Mouse (Mus musculus) small intestine, adult 2 months (tissue): ENCODE data around the gene Sytl3.

ENCODE experiments used
- CTCF ChIP-seq: fragments of 200-500 bp; IDR thresholded peaks from 2 replicates; pipeline ENCODE4 v1.5.1; 2012; ENCODE audit warnings: low read depth, mild to moderate bottlenecking, control low read depth, inconsistent platforms, low read length, moderate library complexity, mixed read lengths; ENCODE audit not compliant: insufficient replicate concordance, insufficient read length; ENCODE audit errors: extremely low read depth
- POLR2A ChIP-seq: fragments of 200-500 bp; IDR thresholded peaks from 2 replicates; pipeline ENCODE4 v1.6.1; 2012; ENCODE audit warnings: low read depth, mild to moderate bottlenecking, control low read depth, inconsistent platforms, low read length, moderate library complexity

- TF ChIP-seq CTCF (no peak), POLR2A (no peak)
Observed at GRCm38 (mm10) chr17:6748779-6749464, 90.0 kb downstream of the Sytl3 start.
